Mouse (Mus musculus) c-Kit-negative CD71-positive TER-119-positive erythroid progenitor cells, embryonic 14.5 days (primary cell): Measurements from ENCODE around the gene Mecr.

Experiments used
- DNase-seq: peaks from one replicate; pipeline ENCODE4 v3.0.0-alpha.2; 2013; ENCODE audit warnings: low read depth, low spot score

Mecr gene

DNA sequence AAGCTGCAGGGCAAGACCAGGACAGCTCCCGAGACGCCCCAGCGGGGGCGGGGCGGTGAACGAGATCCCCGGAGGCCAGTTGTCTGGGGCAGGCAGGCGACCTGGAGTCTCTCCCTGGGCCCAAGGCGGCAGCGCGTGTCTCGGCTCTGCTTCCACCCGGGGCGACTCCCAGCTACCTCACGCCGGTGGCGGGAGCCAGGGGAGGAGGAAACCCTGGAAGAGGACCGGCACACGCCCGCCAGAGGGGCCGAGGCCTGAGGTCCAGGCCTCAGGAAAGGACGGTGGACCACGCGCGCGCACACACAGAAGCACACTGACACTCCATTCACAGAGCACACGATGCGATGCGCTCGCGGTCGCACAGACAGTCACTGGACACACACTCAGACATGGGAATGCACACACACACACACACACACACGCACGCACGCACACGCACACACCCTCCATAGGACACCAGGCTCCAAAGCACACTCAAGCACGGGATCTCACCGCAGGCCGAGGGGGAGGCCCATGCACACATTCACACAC lies 6.9 kb upstream of the Mecr start:
- no peak for DNase-seq

DNA sequence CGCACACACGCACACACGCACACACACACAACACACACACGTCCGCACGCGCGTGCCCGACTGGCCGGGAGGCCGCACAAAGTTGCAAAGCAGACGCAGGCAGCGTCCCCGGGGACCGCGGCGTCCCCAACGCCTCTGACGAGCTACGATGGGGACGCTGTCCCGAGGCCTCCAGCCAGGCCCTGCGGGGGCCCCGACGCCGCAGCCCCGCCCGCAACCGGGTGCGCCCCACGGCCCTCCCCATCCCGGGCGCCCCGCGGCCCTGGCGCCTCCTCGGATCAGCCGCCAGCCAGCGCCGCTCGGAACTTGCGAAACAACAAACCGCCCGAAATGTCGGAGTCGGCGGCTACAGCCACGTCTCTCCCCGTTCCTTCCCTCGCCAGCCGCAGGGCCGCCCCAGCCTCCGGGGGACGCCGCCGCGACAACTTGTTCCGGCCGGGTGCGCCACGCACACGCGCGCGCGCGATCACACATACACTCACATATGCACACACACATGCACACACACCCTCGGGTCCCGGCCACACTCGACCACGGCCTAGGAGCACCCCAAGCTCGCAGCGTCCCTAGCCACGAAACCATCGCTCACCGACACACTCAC lies 6.3 kb upstream of the Mecr start:
- DNase-seq = no peak

DNA sequence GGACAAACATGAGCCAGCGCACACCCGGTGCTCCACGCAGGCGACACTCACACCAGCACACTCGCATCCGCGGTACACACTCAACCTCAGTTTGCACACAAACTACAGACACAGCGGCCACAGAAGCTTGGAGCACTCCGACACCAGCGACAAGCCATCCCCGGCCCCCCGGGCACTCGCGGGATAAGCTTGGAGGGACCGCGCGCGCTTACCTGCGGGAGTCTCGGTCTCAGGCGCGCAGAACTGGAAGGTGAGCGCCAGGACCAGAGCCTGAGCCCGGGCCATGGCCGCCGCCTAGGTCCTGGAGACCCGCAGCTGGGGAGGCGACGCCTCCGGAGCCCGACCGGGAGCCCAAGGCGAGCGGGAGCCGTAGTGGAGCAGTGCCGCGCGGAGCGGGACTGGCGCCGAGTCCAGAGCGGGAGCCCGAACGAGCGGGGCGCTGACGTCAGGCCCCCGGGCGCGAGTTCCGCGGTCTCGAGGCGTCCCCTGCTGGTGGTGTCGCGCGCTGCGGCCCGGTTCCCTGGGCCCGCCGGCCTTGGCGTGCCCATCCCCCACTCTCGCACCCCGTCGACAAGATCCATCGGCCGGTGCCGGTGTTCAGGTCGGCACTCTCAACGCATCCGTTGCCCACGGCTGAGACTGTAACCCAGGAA lies 5.3 kb upstream of the Mecr start, which contains the start of gene Ptpru:
Gene Ptpru, minus strand, starts transcription at position 417 of the 653 bp plus-strand sequence.
- no peak for DNase-seq

DNA sequence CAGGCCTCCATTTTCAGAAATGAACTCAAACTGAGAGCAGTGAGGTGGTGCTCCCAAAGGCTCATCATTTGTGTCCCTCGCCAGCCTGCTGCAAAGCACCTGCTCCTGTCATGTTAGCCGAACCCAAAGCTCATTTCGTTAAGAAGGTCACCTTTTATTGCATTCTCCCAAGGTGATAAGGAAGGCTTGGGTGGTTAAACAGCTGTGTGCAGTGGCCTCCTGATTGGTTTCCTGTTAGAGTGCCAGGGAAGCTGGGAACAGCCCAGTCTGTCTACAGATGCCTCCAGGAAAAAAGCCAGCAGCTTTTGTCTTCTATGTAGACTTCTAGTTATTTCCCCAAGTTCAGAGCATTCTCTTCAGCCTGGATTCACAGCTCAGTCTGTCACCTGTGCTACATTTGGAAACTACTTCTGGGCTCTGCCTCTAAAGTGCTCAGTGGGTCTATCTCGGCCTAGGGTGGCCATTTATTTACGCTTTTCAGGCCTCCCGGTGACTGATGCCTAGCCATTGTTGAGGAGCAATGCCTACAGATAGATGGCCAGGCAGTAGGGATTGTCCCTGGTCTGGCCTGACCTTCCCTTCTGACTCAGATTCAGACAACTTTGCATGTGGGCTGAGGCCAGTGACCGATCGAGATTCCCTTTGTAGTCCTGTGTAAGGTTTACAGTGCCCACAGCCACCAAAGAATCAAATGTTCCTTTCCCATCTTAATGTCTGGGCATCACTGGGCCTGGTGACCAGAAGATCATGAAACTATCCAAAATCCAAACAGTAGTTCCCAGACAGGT lies 2.9 kb downstream of the Mecr start:
- DNase-seq = no peak

DNA sequence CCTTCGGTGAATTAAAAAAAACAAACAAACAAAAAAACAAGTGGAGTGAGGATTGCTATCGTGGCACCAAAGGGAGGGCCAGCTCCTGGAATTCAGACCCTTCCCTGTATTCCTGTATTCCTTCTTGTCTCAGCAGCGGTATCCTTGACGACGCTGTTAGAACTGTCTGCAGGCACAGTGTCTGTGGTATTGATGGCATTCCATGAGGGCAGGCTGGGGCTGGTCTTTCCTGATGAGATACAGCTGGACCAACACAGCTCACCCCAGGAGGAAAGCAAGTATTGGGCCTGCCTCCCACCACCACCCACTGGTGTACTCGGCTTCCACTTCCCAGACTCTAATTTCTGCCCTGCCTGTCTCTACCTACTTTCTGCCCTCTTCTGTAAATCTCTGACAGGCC lies 4.8 kb downstream of the Mecr start:
- DNase-seq = no peak

DNA sequence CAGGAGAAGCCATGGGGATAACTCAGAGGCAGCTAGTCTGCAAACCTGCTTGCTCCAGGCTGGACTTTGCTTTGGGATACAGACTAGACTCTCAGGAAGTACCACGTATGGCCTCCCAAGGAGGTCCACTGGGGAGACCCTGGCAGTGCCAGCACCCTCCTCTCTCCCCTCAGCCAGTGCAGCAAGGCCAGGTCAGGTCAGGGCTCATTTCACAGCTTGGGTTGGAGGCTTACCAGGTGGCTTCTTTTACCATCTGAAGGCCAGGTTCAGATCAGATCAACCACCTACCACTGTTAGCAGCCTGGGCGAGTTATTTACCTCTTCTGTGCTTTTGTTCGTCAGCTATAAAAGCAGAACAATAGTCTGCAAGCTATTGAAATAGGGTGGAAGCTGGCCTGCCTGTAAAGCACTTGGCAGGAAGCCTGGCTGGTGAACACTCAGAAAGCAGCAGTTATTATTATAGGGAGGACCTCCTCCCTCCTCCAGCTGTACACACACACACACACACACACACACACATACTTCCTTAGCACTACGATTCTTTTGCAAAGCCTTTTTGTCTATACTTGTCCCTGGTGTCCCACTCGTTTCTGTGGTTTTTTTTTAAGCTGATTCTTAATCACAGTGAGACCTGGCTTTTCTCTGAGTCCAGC lies 6.8 kb downstream of the Mecr start:
- DNase-seq = no peak

DNA sequence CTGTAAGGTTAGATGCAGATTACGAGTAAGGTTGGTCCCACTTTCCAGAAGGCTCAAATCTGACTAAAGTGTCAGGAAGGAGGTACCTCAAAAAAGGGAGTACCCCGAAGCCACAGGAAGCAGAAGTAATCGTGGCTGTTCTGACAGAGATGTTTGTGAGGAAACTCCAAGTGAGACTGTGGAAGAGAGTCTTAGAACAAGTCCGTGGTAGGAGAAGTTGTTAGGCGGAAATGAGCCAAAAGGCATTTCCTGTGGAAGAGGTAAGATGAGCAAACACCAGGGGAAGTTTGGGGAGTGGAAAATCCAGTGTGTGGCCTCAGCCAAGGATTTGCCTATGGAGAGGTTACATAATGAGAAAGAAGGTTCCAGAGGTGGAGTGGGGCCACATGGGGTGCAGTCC lies 11.7 kb downstream of the Mecr start:
- no peak for DNase-seq

DNA sequence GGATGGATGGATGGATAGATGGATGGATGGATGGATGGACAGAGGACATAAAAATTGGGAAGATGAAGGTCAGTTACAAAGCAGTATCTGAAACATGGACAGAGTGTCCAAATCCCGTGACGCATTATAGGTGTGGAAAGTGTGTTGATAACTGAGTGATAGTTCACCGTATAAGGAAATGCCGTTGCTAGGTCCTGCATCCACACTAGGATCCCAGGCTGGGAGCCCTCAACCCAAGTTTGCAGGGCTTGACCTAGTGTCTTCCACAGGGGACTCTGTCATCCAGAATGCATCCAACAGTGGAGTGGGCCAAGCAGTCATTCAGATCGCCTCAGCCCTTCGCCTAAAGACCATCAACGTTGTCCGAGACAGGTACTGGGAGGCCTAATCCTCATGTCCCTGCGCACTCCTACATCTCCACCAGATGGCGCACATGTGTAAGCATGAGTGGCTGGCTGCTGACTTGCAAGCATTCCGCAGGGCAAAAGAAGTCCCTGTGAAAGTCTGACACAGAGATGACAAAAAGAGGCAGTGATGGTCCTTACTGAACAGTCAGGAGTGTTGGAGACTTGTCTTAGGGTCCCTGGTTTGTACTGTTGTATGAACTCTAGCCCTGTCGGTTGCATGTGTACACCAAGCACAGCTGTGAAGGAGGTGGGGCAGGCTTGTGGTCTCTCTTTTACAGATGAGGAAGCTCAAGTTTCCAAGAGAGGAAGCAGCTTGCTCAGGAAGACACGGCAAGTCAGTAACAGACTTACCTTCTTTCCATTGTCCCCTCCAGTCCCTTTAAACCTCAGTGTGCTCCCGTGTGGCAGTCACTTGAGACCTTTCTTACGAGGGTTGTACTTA lies 17.4 kb downstream of the Mecr start:
- DNase-seq = peak; percentile 66

DNA sequence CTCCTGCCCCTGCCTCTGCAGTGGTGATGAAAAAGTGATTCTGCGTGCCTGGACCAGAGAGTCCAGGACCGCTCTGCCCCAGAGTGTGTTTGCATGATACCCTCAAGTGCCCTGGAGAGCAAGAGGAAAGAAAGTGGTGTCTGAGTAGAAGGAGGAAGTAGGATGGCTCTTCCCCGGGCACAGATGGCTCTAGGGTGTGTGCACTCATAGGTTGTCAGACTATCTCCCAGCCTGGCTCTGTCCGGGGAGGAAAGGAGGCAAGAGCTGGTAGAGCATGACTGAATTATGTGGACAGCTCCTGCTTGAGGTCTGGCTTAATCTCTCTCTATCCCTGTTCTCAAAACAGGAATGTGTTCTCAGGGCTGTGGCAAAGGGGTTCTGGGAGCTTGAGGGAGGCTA lies 18.1 kb downstream of the Mecr start:
- DNase-seq = no peak

DNA sequence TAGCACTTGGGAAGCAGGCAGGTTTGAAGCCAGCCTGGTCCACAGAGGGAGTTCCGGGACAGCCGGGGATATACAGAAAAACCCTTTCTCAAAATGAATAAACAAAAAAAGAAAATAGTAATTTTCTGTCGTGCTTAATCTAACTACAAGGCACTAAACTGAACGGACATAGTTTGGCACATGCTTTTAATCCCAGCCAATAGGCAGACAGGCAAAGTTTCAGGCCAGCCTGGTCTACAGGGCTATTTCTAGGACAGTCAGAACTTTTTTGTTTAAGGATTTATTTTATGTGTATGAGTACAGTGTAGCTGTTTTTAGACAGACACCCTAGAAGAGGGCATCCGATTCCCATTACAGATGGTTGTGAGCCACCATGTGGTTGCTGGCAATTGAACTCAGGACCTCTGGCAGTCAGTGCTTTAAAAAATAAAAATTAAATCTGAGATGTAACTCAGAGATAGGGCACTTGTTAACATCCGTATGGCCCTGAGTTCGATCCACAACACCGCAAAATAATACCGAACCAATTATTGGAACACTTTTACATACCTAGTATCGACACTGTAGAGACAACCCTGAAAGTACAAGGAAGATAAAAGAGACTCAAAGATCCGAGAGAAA lies 29.5 kb downstream of the Mecr start:
- no peak for DNase-seq

DNA sequence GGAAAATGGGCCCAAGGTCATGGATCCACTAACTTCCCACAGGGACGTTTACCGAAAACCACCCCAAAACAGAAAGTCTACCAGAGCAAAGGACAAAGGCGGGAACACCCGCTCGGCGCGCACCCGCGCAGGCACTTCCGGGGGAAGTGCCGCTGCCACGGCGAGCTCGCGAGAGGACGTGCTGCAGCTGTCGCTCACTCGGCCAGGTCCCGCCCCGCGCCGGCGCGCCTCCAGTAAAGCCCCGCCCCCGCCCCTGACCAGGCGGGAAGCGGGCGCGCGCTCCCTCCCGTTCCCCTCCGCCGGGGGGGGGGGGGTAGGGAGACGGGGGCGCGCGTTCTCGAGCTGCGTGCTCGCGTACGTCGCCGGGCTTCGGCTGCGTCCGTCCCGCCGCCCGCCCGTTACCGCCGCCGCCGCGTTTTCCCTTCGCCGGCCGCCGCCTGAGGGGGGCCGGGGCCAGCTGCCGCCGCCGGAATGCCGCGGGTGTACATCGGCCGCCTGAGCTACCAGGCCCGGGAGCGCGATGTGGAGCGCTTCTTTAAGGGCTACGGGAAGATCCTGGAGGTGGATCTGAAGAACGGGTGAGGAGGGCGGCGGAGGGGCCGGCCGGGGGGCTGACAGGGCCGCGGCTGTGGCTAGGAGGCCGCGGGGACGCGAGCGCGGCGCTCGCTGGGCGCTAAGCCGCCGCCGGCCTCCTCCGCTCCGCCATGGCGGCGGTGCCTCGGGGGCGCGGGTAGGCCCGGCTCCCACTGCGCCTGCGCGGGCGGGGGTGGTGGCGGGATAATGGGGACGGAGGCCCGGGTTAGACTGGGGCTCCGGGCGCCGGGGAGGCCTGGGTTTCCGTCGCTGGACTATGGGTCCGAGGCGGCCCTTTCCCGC lies 30.3 kb downstream of the Mecr start, which contains the start of gene Srsf4:
Gene Srsf4, plus strand, starts transcription at position 325 of the 876 bp plus-strand sequence.
- peak; percentile 88 for DNase-seq

DNA sequence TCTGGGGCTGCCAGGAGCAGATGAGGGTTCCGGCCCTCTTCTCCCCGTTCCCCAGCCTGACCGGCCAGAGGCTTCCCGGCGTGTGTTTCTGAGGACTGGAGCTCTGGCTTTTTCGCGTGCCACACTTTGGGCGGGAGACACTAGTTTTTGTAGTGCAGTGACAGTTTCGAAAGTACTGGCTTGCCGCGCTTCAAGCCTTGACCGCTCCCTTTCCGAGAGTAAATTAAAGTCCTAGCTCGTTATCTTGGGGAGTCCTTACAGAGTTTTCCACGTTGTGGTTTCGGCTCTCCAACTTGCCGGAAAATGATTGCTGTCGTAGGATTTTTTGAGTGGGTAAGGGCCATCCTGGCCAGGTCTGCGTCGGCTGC lies 30.9 kb downstream of the Mecr start:
- no peak for DNase-seq

DNA sequence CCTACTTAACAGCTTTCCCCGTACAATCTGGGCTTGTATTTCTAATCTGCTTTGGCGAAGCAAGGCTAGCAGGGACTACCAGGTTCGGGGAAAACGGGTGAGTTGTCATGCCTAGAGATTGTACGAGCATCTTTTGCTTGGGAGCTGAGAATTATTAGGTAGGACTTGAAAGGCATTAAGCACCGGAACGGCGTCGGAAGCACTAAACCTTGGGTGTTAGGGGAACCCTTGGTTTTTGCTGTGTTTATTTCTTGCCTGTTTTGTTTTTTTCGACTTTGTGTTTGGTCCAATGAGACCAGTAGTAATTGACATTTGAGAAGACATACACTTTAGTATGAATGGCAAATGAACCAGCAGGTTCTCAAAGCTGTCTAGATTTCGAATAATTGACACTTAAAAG lies 31.3 kb downstream of the Mecr start:
- no peak for DNase-seq

DNA sequence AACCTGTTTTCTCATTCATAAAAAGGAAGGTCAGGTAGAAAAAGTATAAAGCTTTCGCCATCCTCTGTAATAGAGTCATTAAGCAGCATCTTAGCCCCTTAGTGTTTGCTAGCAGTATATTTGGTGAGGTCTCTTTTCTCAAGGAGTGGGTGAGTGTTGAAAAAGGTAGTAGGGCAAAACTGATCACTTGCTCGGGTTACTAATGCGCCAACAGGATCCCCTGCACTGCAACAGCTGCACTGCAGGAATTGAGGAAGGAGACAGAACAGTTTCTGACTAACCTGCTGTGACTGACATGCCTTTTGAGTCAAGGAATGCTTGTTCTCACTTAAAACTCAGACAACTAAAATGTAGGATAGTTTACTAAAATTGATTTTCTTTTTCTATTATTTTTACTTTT lies 32.0 kb downstream of the Mecr start:
- no peak for DNase-seq

DNA sequence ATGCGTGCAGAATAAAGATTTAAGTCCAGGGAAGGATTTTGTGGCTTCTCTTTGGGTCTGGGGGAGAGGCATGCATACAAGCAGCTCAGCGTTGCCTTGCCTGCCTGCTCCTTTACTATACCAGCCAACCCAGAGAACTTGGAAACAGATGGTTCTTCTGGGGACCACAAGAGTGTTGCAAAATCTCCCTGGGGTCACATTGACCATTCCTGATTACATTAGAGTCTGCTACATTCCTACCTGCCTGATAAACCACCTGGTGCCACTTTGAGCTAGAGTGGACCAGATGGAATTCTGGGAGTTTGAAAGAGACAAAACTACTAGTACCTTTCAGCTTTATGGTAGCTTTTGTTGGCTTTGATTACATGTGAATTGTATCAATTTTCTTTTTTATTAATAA lies 33.6 kb downstream of the Mecr start:
- no peak for DNase-seq

DNA sequence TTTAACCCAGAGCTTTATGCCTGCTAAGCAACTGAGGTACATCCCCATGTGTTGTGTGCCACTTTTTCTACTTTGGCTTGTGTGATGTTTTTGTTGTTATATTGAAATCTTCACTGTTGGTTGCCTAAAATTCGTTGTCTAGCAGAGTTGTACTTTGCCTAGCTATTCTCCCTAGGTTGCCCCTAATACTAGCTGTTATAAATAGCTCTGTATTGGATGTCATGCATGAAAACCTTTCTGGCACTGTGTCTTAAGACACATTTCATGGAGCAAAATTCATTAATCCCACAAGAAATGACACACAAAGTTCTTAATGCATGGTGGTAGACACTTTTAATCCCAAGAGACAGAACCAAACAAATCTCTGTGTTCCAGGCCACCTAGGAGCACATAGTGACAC lies 36.4 kb downstream of the Mecr start:
- no peak for DNase-seq

DNA sequence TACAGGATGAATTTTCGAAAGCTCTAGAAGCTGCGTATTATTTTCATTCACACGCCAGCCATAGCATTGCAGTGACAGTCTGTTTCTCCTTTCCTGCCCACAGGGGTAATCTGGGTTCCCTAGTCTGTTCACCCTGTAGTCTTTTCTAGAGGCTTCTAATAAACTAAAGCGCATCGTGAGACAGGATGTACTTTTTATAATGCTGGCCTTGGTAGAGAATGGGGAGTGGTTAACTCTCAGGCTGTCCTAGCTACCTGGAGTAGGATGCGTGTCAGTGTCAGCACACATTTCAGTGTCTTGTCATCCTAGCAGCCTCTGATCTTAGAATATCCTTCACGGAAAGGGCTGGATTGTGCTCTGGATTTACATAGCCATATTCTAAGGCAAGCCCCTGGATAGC lies 38.0 kb downstream of the Mecr start:
- no peak for DNase-seq

DNA sequence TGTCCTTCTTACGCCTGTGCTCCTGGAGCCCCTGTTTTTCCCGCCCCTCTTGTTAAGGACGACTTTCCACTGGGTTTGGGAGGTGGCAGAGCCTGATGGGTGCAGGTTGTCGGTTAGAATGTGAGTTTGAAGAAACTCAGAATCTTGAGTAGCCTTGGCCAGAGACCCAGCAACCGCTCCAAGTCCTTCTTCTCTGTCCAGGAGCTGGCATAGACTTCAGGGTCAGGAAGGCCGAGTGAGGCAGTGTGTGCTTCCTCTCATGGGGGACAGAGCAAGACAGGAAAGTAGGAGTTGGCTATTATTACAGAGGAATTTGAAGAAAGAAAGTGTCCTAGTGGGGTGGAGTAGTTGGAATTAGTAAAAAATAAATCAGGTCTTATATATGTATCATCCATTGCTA lies 40.3 kb downstream of the Mecr start:
- no peak for DNase-seq

DNA sequence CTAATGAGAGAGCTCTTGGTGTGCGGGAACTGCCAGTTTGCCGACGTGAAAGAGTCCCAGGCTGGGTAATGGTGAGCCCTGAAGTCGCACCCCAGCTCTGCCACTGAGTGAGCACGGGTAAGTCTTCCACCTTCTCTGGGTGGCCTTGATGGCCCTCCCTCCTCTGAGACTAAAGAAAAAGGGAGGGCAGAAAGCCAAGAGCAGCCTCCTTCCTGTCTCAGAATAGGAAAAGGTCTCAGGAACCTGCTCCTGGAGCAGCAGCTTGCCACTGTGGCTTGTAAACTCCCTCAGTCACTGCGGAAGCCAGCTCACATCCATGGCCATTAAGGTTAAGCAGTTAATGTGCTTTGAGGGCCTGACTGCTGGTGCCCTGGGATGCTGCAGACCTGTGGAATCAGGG lies 42.1 kb downstream of the Mecr start:
- no peak for DNase-seq

DNA sequence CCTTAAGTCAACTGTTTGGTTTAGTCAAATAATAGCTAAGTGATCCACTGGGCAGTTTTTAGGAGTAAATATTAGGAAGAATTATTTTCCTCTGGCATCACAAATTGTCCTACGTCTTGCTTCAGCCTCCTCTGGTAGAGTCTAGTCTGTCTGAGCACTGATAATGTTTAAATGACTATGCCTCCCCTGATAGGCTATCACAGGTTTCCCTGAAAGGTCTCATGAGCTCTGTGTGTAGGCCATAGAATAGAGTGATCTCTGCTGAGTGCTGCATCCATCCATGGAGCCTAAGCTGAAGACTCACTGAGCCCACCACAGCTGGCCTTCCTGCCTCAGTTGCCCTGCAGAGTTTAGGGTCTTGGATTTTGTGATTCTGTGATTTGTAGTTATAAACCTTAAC lies 45.3 kb downstream of the Mecr start:
- DNase-seq = no peak
